Mouse (Mus musculus) CD4-positive naive resting alpha-beta T cell, adult 57 days (primary cell): ENCODE measurements around the gene Adig. TPM values are rescaled to one million over a fixed set of nuclear protein-coding genes. Genes with fewer than 3 reads are reported as not detected.

Experiments
- total RNA-seq: library from RNA; stranded (reverse); gene quantifications from one replicate; pipeline ENCODE4 v1.2.4, GENCODE M21; 2023

Gene Adig
- not detected for total RNA-seq

GRCm38 (mm10) chr2:158501836-158502812, at the start of gene Adig:
Adig (plus strand) TSS chr2:158502612.

GRCm38 (mm10) chr2:158512528-158512927, 10.1 kb downstream of the Adig start, which contains the start of gene Arhgap40:
Arhgap40 (plus strand) TSS chr2:158512796.

Other genes with a start within 250 kb of the Adig start
- not detected for gene Bpi, start 244.5 kb upstream of the Adig start, total RNA-seq
- 1.5 TPM for gene Lbp, start 196.1 kb upstream of the Adig start, total RNA-seq
- gene Snhg11, start 127.0 kb upstream of the Adig start, total RNA-seq = not detected
- gene Ralgapb, start 92.8 kb upstream of the Adig start, total RNA-seq = 73.8 TPM
- not detected for gene Arhgap40, start 10.2 kb downstream of the Adig start, total RNA-seq
- not detected for gene Slc32a1, start 108.2 kb downstream of the Adig start, total RNA-seq
- 54.9 TPM for gene Actr5, start 122.3 kb downstream of the Adig start, total RNA-seq
- 85.6 TPM for gene Ppp1r16b, start 162.8 kb downstream of the Adig start, total RNA-seq